Mouse (Mus musculus) CH12.LX (cell line): ENCODE data around the gene Gm20388. TPM values are rescaled to one million over a fixed set of nuclear protein-coding genes. Genes with fewer than 3 reads are reported as not detected.

Source experiments
- DNase-seq: peaks from one replicate; pipeline ENCODE4 v3.0.0-alpha.2; 2013; ENCODE audit errors: extremely low read depth
- H3K27ac ChIP-seq: 2 replicates; pipeline ENCODE4 v1.5.1; 2012; ENCODE audit warnings: low read depth, mild to moderate bottlenecking, control low read depth, moderate library complexity; ENCODE audit not compliant: insufficient read depth
- H3K27me3 ChIP-seq: replicated peaks from 2 replicates; pipeline ENCODE3; 2012; ENCODE audit warnings: inconsistent platforms
- H3K36me3 ChIP-seq, 2 experiments: replicated peaks in 1 of 2; 2 replicates each; pipeline versions ENCODE3 to v1.6.1; 2012; ENCODE audit warnings: inconsistent platforms in 1 of 2, low read length in 1 of 2, mild to moderate bottlenecking in 1 of 2, mixed read lengths in 1 of 2, moderate library complexity in 1 of 2; ENCODE audit not compliant: control insufficient read depth in 1 of 2, insufficient read depth in 1 of 2
- H3K4me1 ChIP-seq, 2 experiments: 2 replicates each; pipeline ENCODE4 v1.6.1; 2012; ENCODE audit warnings: inconsistent platforms in 1 of 2, moderate library complexity in 1 of 2; ENCODE audit not compliant: insufficient read depth in 2 of 2, control insufficient read depth in 1 of 2
- H3K4me2 ChIP-seq: 2 replicates; pipeline ENCODE4 v1.6.1; 2012; ENCODE audit warnings: low read depth, mild to moderate bottlenecking, control low read depth; ENCODE audit not compliant: poor library complexity, insufficient read depth, severe bottlenecking
- H3K4me3 ChIP-seq, 3 experiments: fragments of 150-350 bp in 1 of 3; sonication (generic) in 1 of 3; replicated peaks in 1 of 3; 2 replicates each; pipeline versions ENCODE3 to v1.5.1; 2011 to 2012; ENCODE audit warnings: low read depth in 2 of 3, low read length in 2 of 3, mild to moderate bottlenecking in 2 of 3, moderate library complexity in 2 of 3, control low read depth in 1 of 3, improper control_type of control experiment in 1 of 3, inconsistent platforms in 1 of 3, mixed read lengths in 1 of 3; ENCODE audit not compliant: poor library complexity in 1 of 3
- H3K79me2 ChIP-seq: replicated peaks from 2 replicates; pipeline ENCODE4 v1.6.1; 2012; ENCODE audit warnings: mild to moderate bottlenecking, moderate library complexity; ENCODE audit not compliant: control insufficient read depth, poor library complexity, insufficient read depth, severe bottlenecking; ENCODE audit errors: extremely low read depth
- H3K9ac ChIP-seq: 2 replicates; pipeline ENCODE4 v1.6.1; 2012; ENCODE audit warnings: low read depth, mild to moderate bottlenecking, control low read depth, moderate library complexity; ENCODE audit not compliant: insufficient read depth
- H3K9me3 ChIP-seq: replicated peaks from 2 replicates; pipeline ENCODE3; 2012; ENCODE audit warnings: low read length, inconsistent platforms, mixed read lengths
- BHLHE40 ChIP-seq: IDR thresholded peaks from 2 replicates; pipeline ENCODE4 v1.6.1; 2011; ENCODE audit warnings: mild to moderate bottlenecking, low read depth, low read length, improper control_type of control experiment
- CHD1 ChIP-seq: IDR thresholded peaks from 2 replicates; pipeline ENCODE4 v1.6.1; 2012; ENCODE audit warnings: low read depth, low read length, improper control_type of control experiment, inconsistent platforms
- CHD2 ChIP-seq: IDR thresholded peaks from 2 replicates; pipeline ENCODE4 v1.6.1; 2011; ENCODE audit warnings: low read length, improper control_type of control experiment
- CTCF ChIP-seq, 2 experiments: IDR thresholded peaks in 1 of 2; conservative IDR thresholded peaks in 1 of 2; 2 replicates each; pipeline ENCODE4 v1.5.1; 2011 to 2012; ENCODE audit warnings: low read depth in 2 of 2, low read length in 2 of 2, improper control_type of control experiment in 1 of 2, inconsistent platforms in 1 of 2, mild to moderate bottlenecking in 1 of 2, moderate library complexity in 1 of 2
- ELF1 ChIP-seq: IDR thresholded peaks from 2 replicates; pipeline ENCODE4 v1.6.1; 2014; ENCODE audit warnings: low read depth, mild to moderate bottlenecking, inconsistent platforms, low read length, improper control_type of control experiment
- EP300 ChIP-seq: IDR thresholded peaks from 2 replicates; pipeline ENCODE4 v1.6.1; 2011; ENCODE audit warnings: low read length, improper control_type of control experiment
- ETS1 ChIP-seq: conservative IDR thresholded peaks from 2 replicates; pipeline ENCODE4 v1.6.1; 2012; ENCODE audit warnings: low read depth, mild to moderate bottlenecking, inconsistent platforms, low read length, improper control_type of control experiment, moderate library complexity
- HCFC1 ChIP-seq: IDR thresholded peaks from 2 replicates; pipeline ENCODE4 v1.6.1; 2012; ENCODE audit warnings: low read depth, mild to moderate bottlenecking, inconsistent platforms, low read length, improper control_type of control experiment
- JUND ChIP-seq: conservative IDR thresholded peaks from 2 replicates; pipeline ENCODE4 v1.6.1; 2011; ENCODE audit warnings: low read depth, low read length, improper control_type of control experiment
- MAX ChIP-seq: IDR thresholded peaks from 2 replicates; pipeline ENCODE4 v1.6.1; 2011; ENCODE audit warnings: low read length, improper control_type of control experiment
- MEF2A ChIP-seq: IDR thresholded peaks from 2 replicates; pipeline ENCODE4 v1.6.1; 2014; ENCODE audit warnings: low read depth, mild to moderate bottlenecking, inconsistent platforms, low read length, improper control_type of control experiment, borderline replicate concordance
- NRF1 ChIP-seq: IDR thresholded peaks from 2 replicates; pipeline ENCODE4 v1.6.1; 2014; ENCODE audit warnings: low read depth, mild to moderate bottlenecking, inconsistent platforms, low read length, improper control_type of control experiment, moderate library complexity
- PAX5 ChIP-seq: IDR thresholded peaks from 2 replicates; pipeline ENCODE4 v1.6.1; 2012; ENCODE audit warnings: low read length, inconsistent platforms, mixed read lengths
- POLR2AphosphoS2 ChIP-seq: IDR thresholded peaks from 2 replicates; pipeline ENCODE4 v1.6.1; 2011; ENCODE audit warnings: low read depth, low read length, improper control_type of control experiment
- RCOR1 ChIP-seq: conservative IDR thresholded peaks from 2 replicates; pipeline ENCODE4 v1.6.1; 2012; ENCODE audit warnings: low read depth, mild to moderate bottlenecking, inconsistent platforms, low read length, improper control_type of control experiment
- SIN3A ChIP-seq: IDR thresholded peaks from 2 replicates; pipeline ENCODE4 v1.6.1; 2012; ENCODE audit warnings: low read length, improper control_type of control experiment, inconsistent platforms
- SMC3 ChIP-seq: IDR thresholded peaks from 2 replicates; pipeline ENCODE4 v1.6.1; 2011; ENCODE audit warnings: low read depth, low read length, improper control_type of control experiment
- TCF12 ChIP-seq: IDR thresholded peaks from 2 replicates; pipeline ENCODE4 v1.6.1; 2014; ENCODE audit warnings: low read depth, mild to moderate bottlenecking, inconsistent platforms, low read length, improper control_type of control experiment
- UBTF ChIP-seq: IDR thresholded peaks from 2 replicates; pipeline ENCODE4 v1.6.1; 2012; ENCODE audit warnings: low read depth, mild to moderate bottlenecking, inconsistent platforms, low read length, improper control_type of control experiment, moderate library complexity
- USF1 ChIP-seq: IDR thresholded peaks from 2 replicates; pipeline ENCODE4 v1.6.1; 2014; ENCODE audit warnings: low read depth, mild to moderate bottlenecking, inconsistent platforms, low read length, improper control_type of control experiment
- USF2 ChIP-seq: conservative IDR thresholded peaks from 2 replicates; pipeline ENCODE4 v1.6.1; 2011; ENCODE audit warnings: low read depth, low read length, improper control_type of control experiment
- ZKSCAN1 ChIP-seq: IDR thresholded peaks from 2 replicates; pipeline ENCODE4 v1.6.1; 2012; ENCODE audit warnings: low read depth, inconsistent platforms, low read length, improper control_type of control experiment, borderline replicate concordance
- dilution Hi-C: fragments of 300-500 bp; cut with MboI; formaldehyde crosslinking; loops from 2 replicates; pipeline ENCODE4 v1.14.3; 2020; ENCODE audit warnings: low sequenced_read_pairs; ENCODE audit not compliant: extremely low pct_unique_long_range_greater_than_20kb, extremely low pct_ligation_motif_present
- in situ Hi-C: fragments of 300-500 bp; cut with MboI; formaldehyde crosslinking; loops from 3 replicates; pipeline ENCODE4 v1.14.3; 2019; ENCODE audit warnings: low sequenced_read_pairs, low pct_ligation_motif_present, low pct_unique_long_range_greater_than_20kb, mixed read lengths
- polyA plus RNA-seq: library from polyadenylated mRNA; unstranded; fragments of >175 nt; gene quantifications from 2 replicates; pipeline ENCODE4 v1.2.1, GENCODE M21; 2012; ENCODE audit warnings: low read depth; ENCODE audit not compliant: insufficient read length
- total RNA-seq, 2 experiments: library from RNA; depleted of rRNA; stranded (reverse); fragments of 300-350 nt in 1 of 2; fragments of >200 nt in 1 of 2; gene quantifications; 2 replicates each; pipeline ENCODE4 v1.2.3; 2012 to 2014

Gm20388 gene
- total and polyA plus RNA-seq, 3 experiments = 14.8 to 26.3 (median 22.2) TPM

DNA sequence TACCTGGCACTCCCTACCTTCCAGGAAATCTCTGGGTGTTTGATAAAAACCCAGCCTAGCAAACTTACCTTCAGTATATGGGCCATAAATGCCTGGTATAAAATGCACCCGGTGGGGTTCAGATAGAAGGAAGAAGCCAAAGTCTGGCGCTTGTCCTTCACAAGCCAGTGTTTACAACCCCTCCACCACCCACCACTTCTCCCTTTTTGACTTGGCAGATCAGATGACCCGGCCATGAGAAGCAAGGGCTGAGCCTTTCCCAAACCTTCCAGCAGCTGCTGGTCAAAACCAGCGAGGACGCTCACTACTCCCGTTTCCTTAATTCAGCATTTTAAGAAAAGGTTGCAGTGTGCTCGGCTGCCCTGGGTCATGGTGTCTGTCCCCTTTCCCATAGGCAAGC, 834.6 kb downstream of the Gm20388 start:
- peaks cover 26 to 80% of the 10 kb centered on the region in 2 experiments for H3K36me3 ChIP-seq
- no peak overlapping the region for H3K4me2 ChIP-seq
- H3K4me3 ChIP-seq = no peak overlapping the region
- dilution Hi-C loops (no loop called here), in situ Hi-C loops (no loop called here)
- peaks cover 57 to 89% of the 10 kb centered on the region in 2 experiments for H3K4me1 ChIP-seq
- DNase-seq = no peak
- no peak for TF ChIP-seq CTCF (conservative IDR thresholded peaks at IDR 0.05 in 1 of 2, IDR thresholded peaks at IDR 0.05 in 1 of 2; ENCODE audit: low read depth in 2 of 2, low read length in 2 of 2)
- TF ChIP-seq JUND = no peak
- no peak for TF ChIP-seq CHD2
- TF ChIP-seq RCOR1 = no peak
- TF ChIP-seq UBTF = no peak
- H3K27ac ChIP-seq = peak overlapping the region; percentile 65; the same call in 1 of the 2 replicates
- no peak overlapping the region for H3K9ac ChIP-seq
- H3K27me3 ChIP-seq = no peaks in the 10 kb centered on the region
- H3K9me3 ChIP-seq = no peaks in the 10 kb centered on the region
- H3K79me2 ChIP-seq = no peaks in the 10 kb centered on the region

DNA sequence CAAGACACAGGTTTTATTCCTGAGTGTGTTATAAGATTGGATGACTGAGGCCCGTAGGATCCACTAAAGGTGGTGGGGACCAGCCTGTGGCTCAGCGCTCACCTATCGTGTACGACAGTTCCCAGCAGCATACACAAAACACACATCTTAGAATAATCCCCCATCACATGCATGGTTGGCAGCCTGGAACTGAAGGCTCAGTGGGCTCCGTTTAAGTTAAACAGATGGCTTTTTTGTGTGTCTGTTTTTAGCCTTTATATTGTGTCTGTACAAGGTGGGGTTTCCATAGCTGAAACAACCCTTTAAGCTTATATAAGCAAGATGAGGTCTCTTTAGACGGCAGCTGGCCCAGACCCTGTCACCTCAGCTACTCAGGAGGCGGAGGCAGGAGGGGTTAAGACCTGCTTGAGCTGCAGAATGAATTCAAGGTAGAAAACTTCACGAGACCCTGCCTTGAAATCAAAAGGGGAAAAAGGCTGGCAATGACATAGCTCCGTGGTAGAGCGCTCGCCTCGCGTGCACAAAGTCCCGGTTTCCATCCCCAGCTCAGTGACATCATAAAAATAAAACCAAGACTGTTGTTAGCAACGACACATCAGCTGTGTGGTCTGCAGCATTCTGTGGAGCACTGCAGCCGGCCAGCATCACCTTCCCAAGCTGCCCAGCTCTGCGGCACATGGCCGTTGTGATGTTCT, 835.5 kb downstream of the Gm20388 start:
- peaks cover 20 to 80% of the 10 kb centered on the region in 2 experiments for H3K36me3 ChIP-seq
- TF ChIP-seq MAX (no peak), SIN3A (no peak), PAX5 (no peak), USF1 (no peak), USF2 (no peak), POLR2AphosphoS2 (no peak), MEF2A (peak; percentile 47; the same call in 1 of the 2 replicates), HCFC1 (no peak), EP300 (peak; percentile 44; the same call in 1 of the 2 replicates)
- H3K9ac ChIP-seq = no peak overlapping the region
- peaks cover 51 to 88% of the 10 kb centered on the region in 2 experiments for H3K4me1 ChIP-seq
- H3K4me2 ChIP-seq = no peak overlapping the region
- H3K4me3 ChIP-seq = no peak overlapping the region
- no peaks in the 10 kb centered on the region for H3K79me2 ChIP-seq
- in situ Hi-C loops = no loop called here
- no peaks in the 10 kb centered on the region for H3K9me3 ChIP-seq
- peak; percentile 26 for DNase-seq
- dilution Hi-C loops = no loop called here
- no peaks in the 10 kb centered on the region for H3K27me3 ChIP-seq
- peak overlapping the region; percentile 65; the same call in 1 of the 2 replicates for H3K27ac ChIP-seq

DNA sequence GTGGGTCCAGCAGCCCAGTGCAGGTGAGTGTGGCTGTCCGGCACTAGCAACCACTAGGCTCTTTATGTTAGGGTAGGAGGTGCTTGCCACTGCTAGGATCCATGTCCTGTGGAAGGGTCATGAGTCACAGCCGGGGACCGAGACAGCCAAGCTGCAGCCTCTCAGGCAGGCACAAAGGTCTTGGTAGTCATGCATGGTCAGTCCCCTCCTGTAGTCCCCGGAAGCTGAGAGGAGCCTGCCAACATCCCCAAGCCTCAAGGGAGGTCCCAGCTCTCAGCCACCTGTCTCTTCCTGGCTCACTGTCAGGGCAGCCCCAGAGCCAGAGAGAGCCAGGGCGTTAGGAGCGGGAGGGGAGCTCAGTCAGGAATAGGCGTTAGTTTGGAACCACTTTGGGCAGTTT, 836.6 kb downstream of the Gm20388 start:
- Histone ChIP-seq H3K9ac (no peak overlapping the region), H3K36me3 (peaks cover 16 to 80% of the 10 kb centered on the region in 2 experiments), H3K4me3 (no peak overlapping the region), H3K27me3 (no peaks in the 10 kb centered on the region), H3K79me2 (no peaks in the 10 kb centered on the region), H3K4me1 (peaks cover 47 to 82% of the 10 kb centered on the region in 2 experiments), H3K27ac (peak overlapping the region; percentile 8; the same call in 1 of the 2 replicates), H3K9me3 (no peaks in the 10 kb centered on the region), H3K4me2 (no peak overlapping the region)
- in situ Hi-C loops (no loop called here), dilution Hi-C loops (no loop called here)
- TF ChIP-seq MAX = no peak
- no peak for TF ChIP-seq PAX5
- TF ChIP-seq EP300 = peak; percentile 61
- peak; percentile 53; the same call in 1 of the 2 replicates for TF ChIP-seq ETS1
- TF ChIP-seq MEF2A = no peak
- no peak for TF ChIP-seq SMC3
- no peak for TF ChIP-seq ZKSCAN1
- TF ChIP-seq BHLHE40 = no peak
- no peak for TF ChIP-seq CTCF (conservative IDR thresholded peaks at IDR 0.05 in 1 of 2, IDR thresholded peaks at IDR 0.05 in 1 of 2; ENCODE audit: low read depth in 2 of 2, low read length in 2 of 2)
- TF ChIP-seq SIN3A = no peak
- 0 out of 2 replicates have a peak, but pooled peaks have one; percentile 8 for TF ChIP-seq NRF1
- TF ChIP-seq UBTF = no peak
- peak; percentile 41; the same call in 1 of the 2 replicates for TF ChIP-seq ELF1
- TF ChIP-seq CHD1 = no peak
- TF ChIP-seq USF1 = no peak
- TF ChIP-seq TCF12 = peak; percentile 72
- DNase-seq = peak; percentile 56
